ENCODE assay signal across 17 mouse cellular contexts in genomic region chr17:30375107-30375506, GRCm38 (mm10).
DNase-seq lines count a peak whose midpoint lies in the region; ATAC-seq and TF ChIP-seq lines count a peak whose summit lies in the region.
"Had no signal": no experiment of that assay in that cellular context is flagged by ENCODE, and none has a peak within 500 bp of the region (broad histone marks: within the 10 kb centered on the region; RNA-seq: fewer than 3 reads in every experiment).

No protein-coding gene starts in this region.

- TF ChIP-seq POLR2A in MEL (IDR thresholded peaks at IDR 0.05; ENCODE audit: control insufficient read depth in 1 of 2, insufficient read depth in 1 of 2, low read depth in 1 of 2, low read length in 2 of 2, poor library complexity in 1 of 2) = no peak

- no peak overlapping the region for H3K4me3 ChIP-seq in forebrain, embryonic 15.5 days
- no peak overlapping the region for H3K4me3 ChIP-seq in forebrain, embryonic 12.5 days (replicated peaks)
- no peak overlapping the region for H3K4me3 ChIP-seq in midbrain, embryonic 13.5 days (replicated peaks)
- no peak overlapping the region for H3K4me3 ChIP-seq in midbrain, embryonic 11.5 days (ENCODE audit: low read depth, low read length)
- no peak overlapping the region for H3K4me3 ChIP-seq in MEL (ENCODE audit: control insufficient read depth in 1 of 2, insufficient read depth in 1 of 2, low read depth in 2 of 2, low read length in 2 of 2)
- H3K4me3 ChIP-seq: intestine, embryonic 15.5 days; midbrain, embryonic 12.5 days had no signal

- no peak overlapping the region for H3K9ac ChIP-seq in forebrain, embryonic 15.5 days (replicated peaks)
- no peak overlapping the region for H3K9ac ChIP-seq in forebrain, embryonic 12.5 days
- H3K9ac ChIP-seq in midbrain, embryonic 13.5 days (replicated peaks) = no peak overlapping the region
- H3K9ac ChIP-seq in midbrain, embryonic 11.5 days (ENCODE audit: low read length) = no peak overlapping the region
- no peak overlapping the region for H3K9ac ChIP-seq in MEL (ENCODE audit: control insufficient read depth, low read depth, low read length, poor library complexity, severe bottlenecking)
- H3K9ac ChIP-seq: forebrain, postnatal 0 days; intestine, embryonic 15.5 days; liver, postnatal 0 days; midbrain, embryonic 12.5 days had no signal

- H3K9me3 ChIP-seq in forebrain, embryonic 15.5 days = no peaks in the 10 kb centered on the region
- H3K9me3 ChIP-seq in forebrain, embryonic 12.5 days = no peaks in the 10 kb centered on the region
- H3K9me3 ChIP-seq in midbrain, embryonic 13.5 days = no peaks in the 10 kb centered on the region
- H3K9me3 ChIP-seq in midbrain, embryonic 11.5 days (ENCODE audit: control insufficient read depth, low read length) = no peaks in the 10 kb centered on the region
- no peaks in the 10 kb centered on the region for H3K9me3 ChIP-seq in MEL (replicated peaks; ENCODE audit: insufficient read depth, low read length)
- H3K9me3 ChIP-seq: intestine, embryonic 15.5 days; midbrain, embryonic 12.5 days had no signal

- 93% methylated on average over 1 of the region's 1 CpGs for WGBS in forebrain, embryonic 15.5 days
- WGBS in forebrain, embryonic 12.5 days = 87% methylated on average over 1 of the region's 1 CpGs
- 83% methylated on average over 1 of the region's 1 CpGs for WGBS in midbrain, embryonic 13.5 days
- 97% methylated on average over 1 of the region's 1 CpGs for WGBS in midbrain, embryonic 11.5 days

- peak overlapping the region; percentile 36; the same call in 1 of the 2 replicates for H3K27ac ChIP-seq in forebrain, embryonic 15.5 days (replicated peaks)
- no peak overlapping the region for H3K27ac ChIP-seq in forebrain, embryonic 12.5 days
- H3K27ac ChIP-seq in midbrain, embryonic 13.5 days = peak overlapping the region; percentile 74; the same call in 1 of the 2 replicates
- H3K27ac ChIP-seq in midbrain, embryonic 11.5 days (ENCODE audit: low read depth, low read length) = no peak overlapping the region
- no peak overlapping the region for H3K27ac ChIP-seq in MEL (ENCODE audit: control insufficient read depth, low read depth, low read length)
- H3K27ac ChIP-seq: intestine, embryonic 15.5 days; midbrain, embryonic 12.5 days had no signal

- peaks cover 25% of the 10 kb centered on the region for H3K4me1 ChIP-seq in forebrain, embryonic 15.5 days
- peaks cover 37% of the 10 kb centered on the region for H3K4me1 ChIP-seq in forebrain, embryonic 12.5 days
- peaks cover 44% of the 10 kb centered on the region for H3K4me1 ChIP-seq in midbrain, embryonic 13.5 days (replicated peaks)
- H3K4me1 ChIP-seq in midbrain, embryonic 11.5 days (ENCODE audit: control insufficient read depth, insufficient read depth, low read length) = peaks cover 13% of the 10 kb centered on the region
- no peaks in the 10 kb centered on the region for H3K4me1 ChIP-seq in MEL (ENCODE audit: control insufficient read depth in 1 of 2, insufficient read depth in 2 of 2, low read length in 2 of 2)

- H3K36me3 ChIP-seq in forebrain, embryonic 15.5 days = no peaks in the 10 kb centered on the region
- H3K36me3 ChIP-seq in forebrain, embryonic 12.5 days (replicated peaks) = no peaks in the 10 kb centered on the region
- no peaks in the 10 kb centered on the region for H3K36me3 ChIP-seq in midbrain, embryonic 13.5 days
- no peaks in the 10 kb centered on the region for H3K36me3 ChIP-seq in midbrain, embryonic 11.5 days (ENCODE audit: control insufficient read depth, insufficient read depth, low read length)
- H3K36me3 ChIP-seq in MEL (ENCODE audit: control insufficient read depth in 1 of 2, insufficient read depth in 2 of 2, low read length in 2 of 2) = no peaks in the 10 kb centered on the region
- H3K36me3 ChIP-seq: intestine, embryonic 15.5 days; midbrain, embryonic 12.5 days had no signal

- H3K27me3 ChIP-seq in forebrain, embryonic 15.5 days = no peaks in the 10 kb centered on the region
- 0 out of 2 replicates have a peak, but pooled peaks cover 7% of the 10 kb centered on the region for H3K27me3 ChIP-seq in forebrain, embryonic 12.5 days
- no peaks in the 10 kb centered on the region for H3K27me3 ChIP-seq in midbrain, embryonic 13.5 days
- H3K27me3 ChIP-seq in midbrain, embryonic 11.5 days (ENCODE audit: control insufficient read depth, insufficient read depth, low read length) = no peaks in the 10 kb centered on the region; the same call in 1 of the 2 replicates
- no peaks in the 10 kb centered on the region for H3K27me3 ChIP-seq in MEL (ENCODE audit: control insufficient read depth in 1 of 2, insufficient read depth in 2 of 2, low read length in 2 of 2)
- H3K27me3 ChIP-seq: intestine, embryonic 15.5 days had no signal

- TF ChIP-seq EP300 in MEL (IDR thresholded peaks at IDR 0.05; ENCODE audit: low read depth in 1 of 2, low read length in 2 of 2) = no peak

- TF ChIP-seq CTCF in MEL (IDR thresholded peaks at IDR 0.05 in 2 of 3, conservative IDR thresholded peaks at IDR 0.05 in 1 of 3; ENCODE audit: control insufficient read depth in 1 of 3, insufficient read depth in 1 of 3, low read depth in 2 of 3, low read length in 3 of 3, poor library complexity in 1 of 3, severe bottlenecking in 1 of 3) = no peak

- no peak for DNase-seq in midbrain, embryonic 11.5 days (ENCODE audit: low spot score, missing footprints)
- DNase-seq in MEL (ENCODE audit: low read depth, low spot score) = peak; percentile 23
- DNase-seq in lung, postnatal 25 days (ENCODE audit: low spot score) = peak; percentile 61
- DNase-seq in frontal cortex, postnatal 14 days (ENCODE audit: low spot score in 2 of 2) = no peak
- no peak for DNase-seq in urinary bladder, postnatal 4 days (ENCODE audit: low spot score in 2 of 2)
- DNase-seq: adrenal gland, postnatal 36 days; cerebellum, adult 9-10 months; forebrain, postnatal 0 days; heart, adult 18-20 months; heart, postnatal 4 days; liver, postnatal 0 days; right cerebral cortex, postnatal 14 days had no signal

- ATAC-seq in forebrain, embryonic 15.5 days (replicated peaks) = no peak
- no peak for ATAC-seq in forebrain, embryonic 12.5 days (ENCODE audit: low FRiP score)
- no peak for ATAC-seq in midbrain, embryonic 13.5 days
- no peak for ATAC-seq in midbrain, embryonic 11.5 days (ENCODE audit: low FRiP score)
- ATAC-seq: forebrain, postnatal 0 days; intestine, embryonic 15.5 days; liver, postnatal 0 days had no signal

- no peak overlapping the region for H3K4me2 ChIP-seq in forebrain, embryonic 15.5 days (replicated peaks)
- no peak overlapping the region for H3K4me2 ChIP-seq in forebrain, embryonic 12.5 days
- H3K4me2 ChIP-seq in midbrain, embryonic 13.5 days (replicated peaks) = no peak overlapping the region
- no peak overlapping the region for H3K4me2 ChIP-seq in midbrain, embryonic 11.5 days
- H3K4me2 ChIP-seq: intestine, embryonic 15.5 days; midbrain, embryonic 12.5 days had no signal

- no peaks in the 10 kb centered on the region for H3K79me2 ChIP-seq in MEL (ENCODE audit: control insufficient read depth, insufficient read depth, low read length, poor library complexity)

- TF ChIP-seq RAD21 in MEL (IDR thresholded peaks at IDR 0.05; ENCODE audit: low read depth, low read length) = no peak

TF ChIP-seq in MEL, 35 proteins besides CTCF, POLR2A, EP300 and RAD21:
- peak; percentile 76 for TF ChIP-seq MAFK (IDR thresholded peaks at IDR 0.05; ENCODE audit: borderline replicate concordance, low read depth, low read length)
- no peak for TF ChIP-seq ZNF384 (IDR thresholded peaks at IDR 0.05; ENCODE audit: low read depth, low read length)

Comparison
In these comparisons a context has a peak if more than half of its experiments do, and no peak if none do; other contexts are left out.
1. H3K27ac ChIP-seq: peak in forebrain, embryonic 15.5 days (single experiment) and midbrain, embryonic 13.5 days (single experiment); none in forebrain, embryonic 12.5 days (single experiment), midbrain, embryonic 11.5 days (single experiment) and MEL (single experiment).
2. DNase-seq: peak in MEL (single experiment) and lung, postnatal 25 days (single experiment); none in midbrain, embryonic 11.5 days (single experiment), frontal cortex, postnatal 14 days (0 of 2) and urinary bladder, postnatal 4 days (0 of 2).